Mouse (Mus musculus): ENCODE measurements at regions not wholly inside any gene's neighbourhood (a gene's known extent, or its start where the extent isn't known, plus 50 kb on each side); places are given as distances from the start of the nearest gene placed in this dataset.

DNA sequence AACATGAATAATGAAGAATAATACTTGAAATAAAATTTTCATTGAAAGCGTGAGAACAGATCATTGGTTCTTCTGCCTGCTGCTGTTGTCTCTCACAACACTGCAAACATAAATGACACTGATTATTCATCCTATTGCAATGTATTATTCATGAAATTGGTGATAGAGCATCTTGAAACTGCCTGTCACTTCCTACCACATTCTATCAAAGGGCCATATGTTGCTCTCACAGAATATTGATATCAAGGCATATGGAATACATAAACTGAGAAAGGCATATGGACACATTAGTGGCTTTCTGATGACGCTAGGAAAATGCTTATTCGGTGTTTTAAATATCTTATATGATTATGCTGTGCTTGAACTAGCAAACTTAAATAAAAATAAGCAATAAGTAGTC lies 371.6 kb downstream of the Cdh19 start:
- DNase-seq, result no peak

DNA sequence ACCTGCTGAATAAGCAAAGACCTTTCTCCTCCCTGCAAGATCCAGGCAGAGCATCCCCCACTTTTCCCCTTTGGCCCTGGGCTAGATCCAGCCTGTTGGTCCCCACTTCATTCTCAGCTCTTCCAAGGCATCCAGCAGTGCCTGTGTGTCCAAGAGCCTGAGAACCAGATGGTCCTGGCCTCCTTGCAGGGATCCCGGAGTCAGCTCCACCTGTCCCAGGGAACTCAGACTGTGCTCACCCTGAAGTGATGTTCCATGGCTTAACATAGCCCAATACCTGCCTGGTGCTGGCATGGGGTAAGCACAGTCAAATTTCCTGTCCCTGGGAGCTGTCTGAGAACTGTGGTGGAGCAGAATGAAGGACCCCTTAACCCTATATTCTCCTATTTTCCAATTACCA lies 396.1 kb downstream of the Cdh19 start:
- DNase-seq, result peak; percentile 52

Data from cerebellum, adult 9-11 months (tissue).